Mouse (Mus musculus) kidney, embryonic 14.5 days (tissue): ENCODE measurements around the gene Cdk19. TPM values are rescaled to one million over a fixed set of nuclear protein-coding genes. Genes with fewer than 3 reads are reported as not detected.

ENCODE experiments used
- ATAC-seq: fragments of 200-750 bp; cut with Nextera tagmentation; 2 replicates; pipeline ENCODE4 v1.8.0; 2017; ENCODE audit warnings: moderate number of reproducible peaks, mild to moderate bottlenecking, moderate TSS enrichment, moderate library complexity; ENCODE audit not compliant: low FRiP score, low TSS enrichment
- H3K27ac ChIP-seq: fragments of 300-500 bp; sonication (generic); 2 replicates; pipeline ENCODE4 v1.5.1; 2014; ENCODE audit warnings: low read depth, mild to moderate bottlenecking, low read length, moderate library complexity, mixed read lengths
- H3K27me3 ChIP-seq: fragments of 300-500 bp; sonication (generic); 2 replicates; pipeline ENCODE4 v1.6.1; 2014; ENCODE audit warnings: mild to moderate bottlenecking, low read length; ENCODE audit not compliant: control insufficient read depth, insufficient read depth
- H3K36me3 ChIP-seq: fragments of 300-500 bp; sonication (generic); 2 replicates; pipeline ENCODE4 v1.6.1; 2014; ENCODE audit warnings: low read length, mixed read lengths; ENCODE audit not compliant: control insufficient read depth, insufficient read depth
- H3K4me1 ChIP-seq: fragments of 300-500 bp; sonication (generic); 2 replicates; pipeline ENCODE4 v1.6.1; 2014; ENCODE audit warnings: low read length, mixed read lengths; ENCODE audit not compliant: control insufficient read depth, insufficient read depth
- H3K4me2 ChIP-seq: fragments of 300-500 bp; sonication (generic); replicated peaks from 2 replicates; pipeline ENCODE4 v1.6.1; 2014; ENCODE audit warnings: low read depth, mild to moderate bottlenecking, low read length
- H3K4me3 ChIP-seq: fragments of 300-500 bp; sonication (generic); 2 replicates; pipeline ENCODE4 v1.5.1; 2014; ENCODE audit warnings: mild to moderate bottlenecking, low read length
- H3K9ac ChIP-seq: fragments of 300-500 bp; sonication (generic); 2 replicates; pipeline ENCODE4 v1.6.1; 2014; ENCODE audit warnings: low read depth, mild to moderate bottlenecking, low read length, moderate library complexity
- H3K9me3 ChIP-seq: fragments of 300-500 bp; sonication (generic); 2 replicates; pipeline ENCODE4 v1.6.1; 2016; ENCODE audit warnings: low read length; ENCODE audit not compliant: control insufficient read depth
- WGBS: fragments of 180-500 bp; shearing (Covaris S2); extraction: QIAGEN DNeasy Blood & Tissue Kit; methylation state at CpG from one replicate; pipeline ENCODE4 v1.1.7; 2014; 5-methylcytosine and 5-hydroxymethylcytosine counted together
- polyA plus RNA-seq: library from polyadenylated mRNA; unstranded; fragments of >200 nt; fragmentation: Nextera tagmentation; extraction: Ambion mirVana; gene quantifications from 2 replicates; pipeline ENCODE4 v1.2.1, GENCODE M21; 2014

Cdk19 gene
- polyA plus RNA-seq, 1 experiment from 2014 or later = 10.8 TPM

- H3K4me2 ChIP-seq = no peak overlapping the region
- H3K4me3 ChIP-seq = no peak overlapping the region
- H3K36me3 ChIP-seq = no peaks in the 10 kb centered on the region; the same call in 1 of the 2 replicates
- H3K4me1 ChIP-seq = no peaks in the 10 kb centered on the region
- no peaks in the 10 kb centered on the region for H3K27me3 ChIP-seq
- H3K27ac ChIP-seq = no peak overlapping the region
- ATAC-seq = no peak
- no peak overlapping the region for H3K9ac ChIP-seq
- no peaks in the 10 kb centered on the region for H3K9me3 ChIP-seq
- WGBS = 74% methylated on average over 3 of the region's 3 CpGs
Observed at GRCm38 (mm10) chr10:40398842-40399241, 59.5 kb downstream of the Cdk19 start.

- H3K27me3 ChIP-seq = no peaks in the 10 kb centered on the region
- H3K4me3 ChIP-seq = no peak overlapping the region
- no peaks in the 10 kb centered on the region; the same call in 1 of the 2 replicates for H3K36me3 ChIP-seq
- no peaks in the 10 kb centered on the region for H3K9me3 ChIP-seq
- 70% methylated on average over 2 of the region's 2 CpGs for WGBS
- ATAC-seq = no peak
- H3K4me2 ChIP-seq = no peak overlapping the region
- no peaks in the 10 kb centered on the region for H3K4me1 ChIP-seq
- no peak overlapping the region for H3K9ac ChIP-seq
- H3K27ac ChIP-seq = no peak overlapping the region
Observed at GRCm38 (mm10) chr10:40399328-40399727, 60.0 kb downstream of the Cdk19 start.

GRCm38 (mm10) chr10:40400293-40400692 lies 60.9 kb downstream of the Cdk19 start:
- H3K36me3 ChIP-seq = no peaks in the 10 kb centered on the region; the same call in 1 of the 2 replicates
- H3K4me1 ChIP-seq = no peaks in the 10 kb centered on the region
- no peak overlapping the region for H3K4me2 ChIP-seq
- H3K4me3 ChIP-seq = no peak overlapping the region
- 81% methylated on average over 4 of the region's 4 CpGs for WGBS
- ATAC-seq = no peak
- no peaks in the 10 kb centered on the region for H3K9me3 ChIP-seq
- no peak overlapping the region for H3K9ac ChIP-seq
- H3K27ac ChIP-seq = no peak overlapping the region
- no peaks in the 10 kb centered on the region for H3K27me3 ChIP-seq

GRCm38 (mm10) chr10:40406655-40407054 lies 67.3 kb downstream of the Cdk19 start:
- H3K9ac ChIP-seq = no peak overlapping the region
- H3K27ac ChIP-seq = no peak overlapping the region
- 95% methylated on average over 3 of the region's 3 CpGs for WGBS
- H3K27me3 ChIP-seq = no peaks in the 10 kb centered on the region
- no peaks in the 10 kb centered on the region for H3K9me3 ChIP-seq
- no peak overlapping the region for H3K4me2 ChIP-seq
- no peak for ATAC-seq
- no peaks in the 10 kb centered on the region for H3K36me3 ChIP-seq
- no peak overlapping the region for H3K4me3 ChIP-seq
- no peaks in the 10 kb centered on the region for H3K4me1 ChIP-seq

- WGBS = 83% methylated on average over 2 of the region's 2 CpGs
Observed at GRCm38 (mm10) chr10:40409336-40409735, 70.0 kb downstream of the Cdk19 start.

GRCm38 (mm10) chr10:40411370-40411769 lies 72.0 kb downstream of the Cdk19 start:
- WGBS = 94% methylated on average over 2 of the region's 2 CpGs
- ATAC-seq = no peak

More at GRCm38 (mm10) chr10:40409336-40409735, 70.0 kb downstream of the Cdk19 start:
- no peak overlapping the region for H3K4me2 ChIP-seq
- no peaks in the 10 kb centered on the region for H3K9me3 ChIP-seq
- ATAC-seq = no peak
- no peaks in the 10 kb centered on the region for H3K36me3 ChIP-seq
- H3K27me3 ChIP-seq = no peaks in the 10 kb centered on the region
- no peak overlapping the region for H3K27ac ChIP-seq
- no peaks in the 10 kb centered on the region for H3K4me1 ChIP-seq
- no peak overlapping the region for H3K4me3 ChIP-seq
- no peak overlapping the region for H3K9ac ChIP-seq

GRCm38 (mm10) chr10:40416944-40417343 lies 77.6 kb downstream of the Cdk19 start:
- H3K4me2 ChIP-seq = no peak overlapping the region
- H3K4me1 ChIP-seq = no peaks in the 10 kb centered on the region; the same call in 1 of the 2 replicates
- 69% methylated on average over 7 of the region's 7 CpGs for WGBS
- no peak overlapping the region for H3K9ac ChIP-seq
- no peaks in the 10 kb centered on the region for H3K27me3 ChIP-seq
- no peak overlapping the region for H3K27ac ChIP-seq
- ATAC-seq = no peak
- no peaks in the 10 kb centered on the region for H3K36me3 ChIP-seq
- no peak overlapping the region for H3K4me3 ChIP-seq
- no peaks in the 10 kb centered on the region for H3K9me3 ChIP-seq

More at GRCm38 (mm10) chr10:40411370-40411769, 72.0 kb downstream of the Cdk19 start:
- Histone ChIP-seq H3K36me3 (no peaks in the 10 kb centered on the region), H3K9ac (no peak overlapping the region), H3K4me2 (no peak overlapping the region), H3K27me3 (no peaks in the 10 kb centered on the region), H3K9me3 (no peaks in the 10 kb centered on the region), H3K4me3 (no peak overlapping the region), H3K27ac (no peak overlapping the region), H3K4me1 (no peaks in the 10 kb centered on the region)

- Histone ChIP-seq H3K27me3 (no peaks in the 10 kb centered on the region), H3K9me3 (no peaks in the 10 kb centered on the region), H3K9ac (no peak overlapping the region), H3K36me3 (no peaks in the 10 kb centered on the region), H3K27ac (no peak overlapping the region), H3K4me3 (no peak overlapping the region), H3K4me2 (no peak overlapping the region), H3K4me1 (peaks cover 3% of the 10 kb centered on the region; the same call in 1 of the 2 replicates)
- WGBS = 37% methylated on average over 4 of the region's 4 CpGs
- no peak for ATAC-seq
Observed at GRCm38 (mm10) chr10:40419841-40420240, 80.5 kb downstream of the Cdk19 start.

GRCm38 (mm10) chr10:40420703-40421102 lies 81.3 kb downstream of the Cdk19 start:
- ATAC-seq = no peak; the same call in 1 of the 2 replicates
- peaks cover 9% of the 10 kb centered on the region for H3K4me1 ChIP-seq
- no peaks in the 10 kb centered on the region for H3K9me3 ChIP-seq
- no peaks in the 10 kb centered on the region for H3K36me3 ChIP-seq
- no peak overlapping the region for H3K4me3 ChIP-seq
- H3K4me2 ChIP-seq = no peak overlapping the region
- 66% methylated on average over 2 of the region's 2 CpGs for WGBS
- H3K9ac ChIP-seq = no peak overlapping the region
- H3K27ac ChIP-seq = no peak overlapping the region
- no peaks in the 10 kb centered on the region for H3K27me3 ChIP-seq
